Mouse (Mus musculus): ENCODE data around the gene Tgfb3. TPM values are rescaled to one million over a fixed set of nuclear protein-coding genes. Genes with fewer than 3 reads are reported as not detected.

Tgfb3 gene
- total and polyA plus RNA-seq, 3 experiments, result 0.34 TPM; not detected in 2

DNA sequence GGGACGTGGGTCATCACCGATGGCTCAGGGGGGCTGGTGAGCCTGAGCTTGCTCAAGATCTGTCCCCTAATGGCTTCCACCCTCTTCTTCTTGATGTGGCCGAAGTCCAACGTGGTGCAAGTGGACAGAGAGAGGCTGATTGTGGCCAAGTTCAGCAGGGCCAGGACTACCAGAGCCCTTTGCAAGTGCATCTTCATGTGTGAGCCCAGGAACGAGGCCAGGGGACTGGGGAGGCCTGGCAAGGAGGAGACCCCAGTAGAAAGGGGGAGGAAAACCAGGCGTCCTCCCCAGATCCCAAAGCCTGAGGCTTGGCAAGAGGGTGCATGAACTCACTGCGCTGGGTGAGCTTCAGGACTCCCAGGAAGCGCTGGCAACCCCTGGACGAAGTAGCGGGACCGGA is 1.1 kb downstream of the Tgfb3 start:
- dilution Hi-C loops (cut with MboI; ENCODE audit: extremely low pct_ligation_motif_present, extremely low pct_unique_long_range_greater_than_20kb, low sequenced_read_pairs) (no loop called here), in situ Hi-C loops (cut with MboI; ENCODE audit: low pct_ligation_motif_present, low pct_unique_long_range_greater_than_20kb, low sequenced_read_pairs) (loop anchor here (5.0 to 10.0 kb wide), 3 partner anchors 53 to 225 kb away; no protein-coding TSS in a partner anchor)
- no peak overlapping the region for H3K4me3 ChIP-seq (replicated peaks in 1 of 3; ENCODE audit: low read depth in 2 of 3, low read length in 2 of 3, poor library complexity in 1 of 3)
- H3K27ac ChIP-seq (ENCODE audit: insufficient read depth, low read depth), result no peak overlapping the region
- TF ChIP-seq E2F4 (IDR thresholded peaks at IDR 0.05; ENCODE audit: insufficient replicate concordance, low read depth, low read length) (no peak), CTCF (conservative IDR thresholded peaks at IDR 0.05 in 1 of 2, IDR thresholded peaks at IDR 0.05 in 1 of 2; ENCODE audit: low read depth in 2 of 2, low read length in 2 of 2) (no peak), JUN (IDR thresholded peaks at IDR 0.05; ENCODE audit: insufficient read depth, low read depth, low read length) (no peak), SMC3 (IDR thresholded peaks at IDR 0.05; ENCODE audit: low read depth, low read length) (no peak), USF2 (conservative IDR thresholded peaks at IDR 0.05; ENCODE audit: low read depth, low read length) (no peak), ETS1 (conservative IDR thresholded peaks at IDR 0.05; ENCODE audit: low read depth, low read length) (no peak)
- H3K36me3 ChIP-seq (replicated peaks in 1 of 2; ENCODE audit: control insufficient read depth in 1 of 2, insufficient read depth in 1 of 2, low read length in 1 of 2), result no peaks in the 10 kb centered on the region
- no peak overlapping the region for H3K4me2 ChIP-seq (ENCODE audit: insufficient read depth, low read depth, poor library complexity, severe bottlenecking)
- no peaks in the 10 kb centered on the region for H3K79me2 ChIP-seq (replicated peaks; ENCODE audit: control insufficient read depth, extremely low read depth, insufficient read depth, poor library complexity, severe bottlenecking)
- H3K9me3 ChIP-seq (replicated peaks; ENCODE audit: low read length), result no peaks in the 10 kb centered on the region
- no peak for DNase-seq (ENCODE audit: extremely low read depth)
- H3K27me3 ChIP-seq (replicated peaks), result peaks cover 22% of the 10 kb centered on the region
- H3K4me1 ChIP-seq (ENCODE audit: control insufficient read depth in 1 of 2, insufficient read depth in 2 of 2), result peaks cover 0 to 3% of the 10 kb centered on the region in 2 experiments; a peak in 1 of 4 replicates
- no peak overlapping the region for H3K9ac ChIP-seq (ENCODE audit: insufficient read depth, low read depth)

DNA sequence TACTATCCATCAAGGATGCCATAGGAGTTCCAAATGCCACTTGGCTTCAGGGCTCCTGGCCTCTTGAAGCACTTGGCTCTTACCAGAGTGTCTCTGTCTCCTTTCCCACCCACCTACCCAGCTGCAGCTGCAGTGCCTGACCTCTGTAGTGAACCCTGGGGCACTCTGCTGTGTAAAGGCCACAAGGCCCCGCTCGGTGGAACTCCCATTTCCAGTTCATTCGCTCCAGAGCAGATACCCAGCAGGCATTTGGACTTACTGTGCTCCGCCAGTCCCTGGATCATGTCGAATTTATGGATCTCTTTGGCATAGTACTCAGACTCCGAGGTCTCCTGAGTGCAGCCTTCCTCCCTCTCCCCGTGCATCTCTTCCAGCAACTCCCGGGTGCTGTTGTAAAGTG is 1.5 kb downstream of the Tgfb3 start:
- no peaks in the 10 kb centered on the region for H3K36me3 ChIP-seq (replicated peaks in 1 of 2; ENCODE audit: control insufficient read depth in 1 of 2, insufficient read depth in 1 of 2, low read length in 1 of 2)
- H3K27me3 ChIP-seq (replicated peaks), result peaks cover 17% of the 10 kb centered on the region
- in situ Hi-C loops (cut with MboI; ENCODE audit: low pct_ligation_motif_present, low pct_unique_long_range_greater_than_20kb, low sequenced_read_pairs), result loop anchor here (5.0 to 10.0 kb wide), 3 partner anchors 53 to 225 kb away; no protein-coding TSS in a partner anchor
- H3K79me2 ChIP-seq (replicated peaks; ENCODE audit: control insufficient read depth, extremely low read depth, insufficient read depth, poor library complexity, severe bottlenecking), result no peaks in the 10 kb centered on the region
- H3K9me3 ChIP-seq (replicated peaks; ENCODE audit: low read length), result no peaks in the 10 kb centered on the region
- TF ChIP-seq NELFE (IDR thresholded peaks at IDR 0.05; ENCODE audit: low read depth, low read length), result no peak
- no peak for TF ChIP-seq BHLHE40 (IDR thresholded peaks at IDR 0.05; ENCODE audit: low read depth, low read length)
- no peak for TF ChIP-seq JUN (IDR thresholded peaks at IDR 0.05; ENCODE audit: insufficient read depth, low read depth, low read length)
- TF ChIP-seq SMC3 (IDR thresholded peaks at IDR 0.05; ENCODE audit: low read depth, low read length), result no peak
- no peak for TF ChIP-seq RCOR1 (conservative IDR thresholded peaks at IDR 0.05; ENCODE audit: low read depth, low read length)
- no peak for TF ChIP-seq MAX (IDR thresholded peaks at IDR 0.05; ENCODE audit: low read length)
- no peak for TF ChIP-seq SIN3A (IDR thresholded peaks at IDR 0.05; ENCODE audit: low read length)
- TF ChIP-seq UBTF (IDR thresholded peaks at IDR 0.05; ENCODE audit: low read depth, low read length), result no peak
- TF ChIP-seq ZNF384 (IDR thresholded peaks at IDR 0.05; ENCODE audit: low read depth, low read length), result no peak
- TF ChIP-seq USF1 (IDR thresholded peaks at IDR 0.05; ENCODE audit: low read depth, low read length), result no peak
- dilution Hi-C loops (cut with MboI; ENCODE audit: extremely low pct_ligation_motif_present, extremely low pct_unique_long_range_greater_than_20kb, low sequenced_read_pairs), result no loop called here
- no peak overlapping the region for H3K4me3 ChIP-seq (replicated peaks in 1 of 3; ENCODE audit: low read depth in 2 of 3, low read length in 2 of 3, poor library complexity in 1 of 3)
- H3K4me1 ChIP-seq (ENCODE audit: control insufficient read depth in 1 of 2, insufficient read depth in 2 of 2), result peaks cover 0 to 2% of the 10 kb centered on the region in 2 experiments; a peak in 1 of 4 replicates
- no peak for DNase-seq (ENCODE audit: extremely low read depth)
- H3K9ac ChIP-seq (ENCODE audit: insufficient read depth, low read depth), result no peak overlapping the region
- H3K27ac ChIP-seq (ENCODE audit: insufficient read depth, low read depth), result no peak overlapping the region
- H3K4me2 ChIP-seq (ENCODE audit: insufficient read depth, low read depth, poor library complexity, severe bottlenecking), result no peak overlapping the region

All from CH12.LX (cell line).